Mouse (Mus musculus) G1E-ER4 (cell line): Measurements from ENCODE around the gene Brca2. TPM values are rescaled to one million over a fixed set of nuclear protein-coding genes. Genes with fewer than 3 reads are reported as not detected.

Experiments used
- GATA1 ChIP-seq: IDR thresholded peaks from one replicate; pipeline ENCODE4 v1.8.0; 2012; ENCODE audit warnings: low read length, inconsistent platforms
- polyA plus RNA-seq: library from polyadenylated mRNA; stranded (reverse); fragments of >175 nt; gene quantifications from 2 replicates; pipeline ENCODE4 v1.2.3, GENCODE M21; 2012

The Brca2 gene
- polyA plus RNA-seq: 8.6 and 10.0 TPM in 2 replicates

DNA sequence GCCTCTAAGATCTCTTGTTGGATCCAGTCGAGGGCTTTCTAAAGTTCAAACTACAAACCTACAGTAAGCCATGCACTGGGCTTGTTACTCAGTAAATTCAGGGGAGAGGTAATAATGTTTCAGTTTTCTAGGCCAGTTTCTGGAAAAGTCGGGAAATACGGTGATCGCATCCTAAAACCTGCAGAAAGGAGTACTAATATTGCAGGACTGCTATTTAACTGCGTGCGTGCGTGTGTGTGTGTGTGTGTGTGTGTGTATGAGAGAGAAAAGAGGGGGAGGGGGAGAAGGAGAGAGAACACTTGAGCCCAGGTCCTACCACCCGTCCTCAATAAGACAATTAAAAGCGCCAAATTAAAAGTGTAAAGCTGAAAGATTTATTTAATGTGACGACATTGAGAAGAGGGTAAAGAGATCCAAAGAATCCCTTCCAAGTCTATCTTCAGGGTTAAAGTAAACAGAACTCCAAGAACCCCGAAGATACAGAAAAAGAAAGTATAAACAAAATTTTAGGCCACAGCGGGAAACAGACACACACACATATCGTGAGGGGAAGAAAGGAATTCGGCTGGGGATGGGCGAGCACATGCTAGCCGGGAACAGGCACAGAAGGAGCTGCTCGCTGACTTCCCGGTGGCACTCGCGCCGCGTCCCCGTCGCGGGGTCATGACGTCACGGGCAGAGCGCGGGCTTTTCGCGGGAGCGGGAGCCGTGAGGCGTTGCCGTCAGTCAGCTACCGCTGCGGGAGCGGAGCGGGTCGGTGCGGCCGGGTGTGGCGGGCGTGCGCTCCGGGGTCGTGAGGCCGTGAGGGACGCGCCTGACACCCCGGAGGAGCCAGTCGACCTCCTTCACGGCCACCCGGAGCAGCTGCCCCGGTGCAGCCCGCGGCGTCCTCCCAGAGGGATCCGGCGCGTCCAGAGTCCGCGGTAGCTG lies at the start of gene Brca2:
Gene Brca2, plus strand, starts transcription at position 694 of the 930 bp plus-strand sequence.
- TF ChIP-seq GATA1: no peak

DNA sequence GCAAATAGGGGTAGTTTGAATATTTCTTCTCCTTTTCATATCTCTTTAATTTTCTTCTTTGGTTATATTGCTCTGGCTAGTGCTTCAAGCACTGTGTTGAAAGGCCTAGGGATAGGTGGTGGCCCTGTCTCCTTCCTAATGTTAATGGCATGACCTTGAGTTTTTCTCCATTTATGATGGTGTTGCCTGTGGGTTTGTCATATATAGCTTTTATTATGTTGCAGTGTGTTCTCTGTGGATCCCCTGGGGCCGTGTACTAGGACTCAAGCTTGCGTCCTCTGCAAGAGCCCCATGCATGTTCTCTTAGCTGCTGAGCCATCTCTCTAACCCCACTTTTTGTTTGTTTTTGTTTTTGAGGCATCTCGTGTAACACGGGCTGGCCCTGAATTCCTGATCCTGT lies 45.1 kb upstream of the Brca2 start:
- TF ChIP-seq GATA1: no peak

DNA sequence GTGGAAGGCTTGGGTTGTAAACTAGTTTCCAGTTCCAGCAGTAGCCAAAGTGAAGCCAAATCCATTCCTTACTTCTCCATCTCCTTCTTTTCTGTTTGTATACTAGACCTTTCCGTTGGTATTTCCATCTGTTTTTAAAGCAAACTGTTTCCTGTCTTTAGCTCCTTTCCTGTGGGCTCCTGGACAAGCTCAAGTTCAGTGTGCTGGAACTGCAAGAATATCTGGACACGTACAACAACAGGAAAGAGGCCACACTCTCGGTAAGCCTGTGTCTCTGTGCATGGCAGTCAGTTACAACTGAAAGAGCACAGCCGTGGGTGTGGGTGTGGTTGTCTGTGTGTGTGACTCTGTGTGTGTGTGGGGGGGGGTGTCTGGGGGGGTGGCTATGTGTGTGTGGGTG lies 43.8 kb upstream of the Brca2 start:
- no peak for TF ChIP-seq GATA1

DNA sequence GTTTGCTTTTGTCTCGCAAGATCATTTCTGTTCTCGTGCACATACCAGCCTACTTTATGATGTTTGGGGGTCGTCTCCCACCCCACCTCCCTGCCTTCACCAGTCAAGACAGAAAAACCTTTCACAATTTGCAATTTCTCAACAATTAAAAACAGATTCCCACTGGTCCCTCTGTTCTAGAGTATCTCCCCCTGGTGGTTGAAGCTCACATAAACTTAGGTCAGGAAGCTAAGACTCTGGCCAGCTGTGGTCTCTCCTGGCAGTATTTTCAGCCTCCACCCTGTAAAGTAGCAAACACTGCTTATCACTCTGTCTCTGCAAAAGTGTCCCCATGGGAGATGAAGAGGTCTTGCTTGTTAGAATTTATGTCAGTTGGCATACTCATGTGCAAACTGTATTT lies 37.2 kb upstream of the Brca2 start:
- no peak for TF ChIP-seq GATA1

DNA sequence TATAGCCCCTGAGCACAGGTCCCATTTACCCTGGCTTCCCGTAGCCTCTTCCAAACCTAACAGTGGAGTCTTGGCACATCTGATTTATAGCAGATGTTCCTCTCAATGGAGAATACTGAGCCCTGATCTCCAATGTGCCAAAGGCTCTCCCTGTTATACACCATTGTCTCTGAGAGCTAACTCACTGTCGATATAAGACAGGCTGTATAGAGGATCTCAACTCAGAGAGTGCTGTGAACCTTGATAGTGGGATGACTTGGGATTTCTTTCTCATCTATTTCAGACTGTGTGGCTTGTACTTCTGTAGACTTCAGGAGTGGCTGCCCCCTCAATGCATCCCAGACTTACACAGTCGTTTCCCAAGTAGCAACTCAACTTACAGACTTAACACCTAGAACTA lies 32.1 kb upstream of the Brca2 start:
- no peak for TF ChIP-seq GATA1

DNA sequence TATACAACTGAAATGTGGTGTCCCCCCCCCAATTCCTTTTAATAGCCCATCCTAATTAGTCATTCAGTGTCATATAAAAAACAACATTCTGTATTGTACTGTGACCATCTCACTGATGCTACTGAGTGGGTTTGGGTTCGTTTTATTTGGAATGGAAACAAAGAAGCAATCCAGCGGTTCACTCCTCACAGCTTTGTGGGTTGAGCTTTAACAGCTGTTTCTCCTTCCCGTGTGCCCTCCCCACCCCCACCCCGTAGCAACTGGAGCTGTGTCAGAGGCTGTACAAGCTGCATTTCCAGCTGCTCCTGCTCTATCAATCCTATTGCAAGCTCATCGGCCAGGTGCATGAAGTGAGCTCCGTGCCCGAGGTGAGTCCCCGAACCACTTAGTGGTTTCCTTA lies 31.6 kb upstream of the Brca2 start:
- TF ChIP-seq GATA1: no peak

DNA sequence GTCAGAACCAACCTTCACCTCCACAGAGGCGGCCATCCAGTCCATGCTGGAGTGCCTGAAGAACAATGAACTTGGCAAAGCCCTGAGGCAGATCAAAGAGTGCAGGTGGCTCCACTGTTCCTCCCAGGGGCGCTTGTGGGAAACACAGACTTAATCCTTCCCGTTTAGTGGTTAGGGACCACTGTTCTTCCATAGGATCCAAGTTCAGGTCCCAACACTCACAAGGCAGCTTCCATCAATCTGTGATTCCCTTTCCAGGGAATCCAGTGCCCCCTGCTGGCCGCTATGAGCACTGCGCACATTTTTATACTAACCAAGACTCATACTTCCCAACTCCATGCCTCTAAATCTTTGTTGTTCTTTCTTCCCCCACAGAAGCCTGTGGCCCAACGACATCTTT lies 26.6 kb upstream of the Brca2 start:
- TF ChIP-seq GATA1: no peak

DNA sequence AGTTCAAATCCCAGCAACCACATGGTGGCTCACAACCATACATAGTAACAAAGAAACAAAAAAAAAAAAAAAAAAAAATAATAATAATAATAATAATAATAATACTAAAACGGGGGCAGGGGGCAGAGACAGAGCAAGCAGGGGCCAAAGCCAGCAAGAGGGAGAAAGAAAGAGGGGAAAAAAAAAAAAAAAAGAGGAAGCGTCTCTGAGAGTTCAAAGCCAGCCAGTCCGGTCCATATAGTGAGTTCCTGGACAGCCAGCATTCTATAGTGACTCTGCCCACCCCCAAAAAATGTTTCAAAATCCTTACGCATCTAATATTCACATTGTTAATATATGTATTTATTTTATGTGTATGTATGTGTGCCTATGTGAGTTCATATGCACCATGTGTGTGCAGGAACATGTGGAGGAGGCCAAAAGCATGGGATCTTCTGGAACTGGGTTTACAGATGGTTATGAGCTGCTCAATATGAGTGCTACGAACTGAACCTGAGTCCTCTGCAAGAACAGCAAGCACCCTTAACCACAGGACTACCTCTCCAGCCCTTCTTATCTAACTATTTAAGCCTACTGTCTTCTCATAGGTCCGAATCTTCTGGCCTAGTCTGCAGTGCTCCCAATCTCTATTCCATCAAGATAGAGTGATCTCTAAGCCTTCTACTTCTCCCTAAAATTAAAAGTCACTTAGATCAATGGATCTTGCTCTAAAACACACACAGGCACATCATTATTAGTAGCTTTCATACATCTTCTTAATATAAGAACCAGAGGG lies 11.8 kb upstream of the Brca2 start:
- TF ChIP-seq GATA1: no peak

DNA sequence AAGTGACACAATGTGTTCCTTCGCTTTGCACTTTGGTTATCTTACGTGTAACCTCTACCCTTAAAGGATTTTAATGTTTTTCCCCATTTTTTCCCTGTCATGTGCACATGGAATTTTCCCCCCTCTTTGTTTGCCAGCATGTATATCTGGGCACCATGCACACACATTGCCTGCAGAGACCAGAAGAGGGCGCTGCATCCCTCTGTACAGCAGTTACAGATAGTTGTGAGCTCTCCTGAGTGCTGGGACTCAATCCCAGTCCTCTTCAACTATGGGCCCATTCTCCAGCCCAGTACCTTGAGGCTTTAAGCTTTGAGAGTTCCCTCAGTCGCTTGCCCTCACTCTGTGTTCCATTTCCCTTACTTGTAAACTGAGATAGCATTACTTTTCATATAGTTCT lies 9.2 kb upstream of the Brca2 start:
- TF ChIP-seq GATA1: no peak

DNA sequence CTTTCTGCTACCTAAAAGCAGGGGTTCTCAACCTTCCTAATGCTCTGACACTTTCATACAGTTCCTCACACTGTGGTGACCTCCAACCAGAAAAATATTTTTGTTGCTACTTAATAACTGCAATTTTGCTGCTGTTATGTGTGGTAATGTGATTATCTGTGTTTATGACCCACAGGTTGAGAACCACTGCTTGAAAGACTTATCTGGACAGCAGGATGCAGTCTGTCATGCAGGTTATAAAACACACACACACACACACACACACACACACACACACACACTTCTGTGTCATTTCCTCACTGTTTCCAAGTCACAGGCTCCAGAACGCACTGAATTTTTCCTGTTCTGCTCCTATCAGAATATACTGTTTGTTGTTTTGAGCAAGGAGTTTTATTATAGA lies 8.4 kb upstream of the Brca2 start:
- TF ChIP-seq GATA1: no peak

DNA sequence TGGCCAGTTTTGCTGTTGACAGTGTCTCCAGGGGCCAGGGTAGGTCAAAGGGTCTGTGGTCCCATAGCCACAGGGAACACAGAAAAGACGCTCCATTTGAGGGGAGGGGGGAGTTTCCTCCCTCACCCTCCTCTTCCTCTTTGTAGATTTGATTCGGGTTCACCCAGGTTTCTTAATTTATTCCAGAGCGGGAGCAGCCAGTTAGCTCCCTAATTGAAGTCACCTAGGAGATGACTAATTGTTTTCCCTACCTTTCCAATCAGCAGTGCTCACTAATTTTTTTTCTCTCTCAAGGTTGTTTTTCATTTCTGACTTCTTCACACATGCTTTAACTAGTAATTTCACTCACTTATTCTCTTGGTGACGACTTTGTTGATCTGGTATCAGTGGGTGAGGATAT lies 4.4 kb upstream of the Brca2 start, which contains the start of gene Zar1l:
Gene Zar1l, minus strand, starts transcription at position 101 of the 400 bp plus-strand sequence.
- TF ChIP-seq GATA1: no peak

DNA sequence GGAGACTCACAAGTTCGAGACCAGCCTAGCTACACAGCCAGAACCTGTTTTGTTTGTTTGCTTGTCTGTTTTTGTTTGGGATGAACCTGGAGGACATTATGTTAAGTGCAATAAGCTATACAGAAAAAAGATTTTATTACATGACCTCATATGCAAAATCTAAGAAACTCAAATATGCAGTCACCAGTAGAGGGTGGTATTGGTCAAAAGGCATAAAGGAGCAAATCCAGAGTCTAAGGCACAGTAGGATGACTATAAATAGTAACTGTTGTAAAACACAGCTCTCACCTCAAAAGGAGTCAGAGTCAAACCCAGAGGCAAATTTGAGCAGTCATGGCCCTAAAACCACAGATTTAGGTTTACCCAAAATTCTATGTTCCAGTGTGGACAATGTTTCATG lies 2.9 kb upstream of the Brca2 start:
- no peak for TF ChIP-seq GATA1

DNA sequence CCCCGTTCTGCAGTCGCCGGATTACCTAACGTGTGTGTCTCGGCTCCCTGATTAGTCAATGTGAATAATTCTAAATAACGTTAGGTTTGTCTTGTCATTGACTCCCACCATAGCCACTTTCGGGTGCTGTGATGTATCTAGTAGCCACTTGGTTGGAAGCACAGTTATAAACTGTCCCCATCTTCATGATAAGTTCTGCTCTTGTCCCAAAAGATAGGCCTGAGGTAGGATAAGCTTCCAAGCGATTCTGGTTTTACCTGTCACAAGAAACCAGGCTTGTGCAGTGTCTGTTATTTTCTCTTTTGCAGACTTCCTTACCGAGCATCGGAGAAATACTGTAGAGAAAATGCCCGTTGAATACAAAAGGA lies 421 bp downstream of the Brca2 start:
- no peak for TF ChIP-seq GATA1

DNA sequence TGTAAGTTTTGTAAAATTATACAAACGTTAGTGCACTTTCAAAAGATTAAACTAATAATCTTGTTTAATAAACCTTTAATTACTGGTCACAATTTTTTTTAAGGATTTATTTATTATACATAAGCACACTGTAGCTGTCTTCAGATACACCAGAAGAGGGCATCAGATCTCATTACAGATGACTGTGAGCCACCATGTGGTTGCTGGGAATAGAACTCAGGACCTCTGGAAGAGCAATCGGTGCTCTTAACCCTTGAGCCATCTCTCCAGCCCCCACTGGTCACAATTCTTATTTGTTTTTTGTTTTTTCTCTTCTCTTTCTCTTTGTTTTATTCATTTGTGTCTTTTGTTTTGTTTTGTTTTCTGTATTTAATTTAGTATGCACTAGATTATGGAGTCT lies 2.8 kb downstream of the Brca2 start:
- TF ChIP-seq GATA1: no peak

DNA sequence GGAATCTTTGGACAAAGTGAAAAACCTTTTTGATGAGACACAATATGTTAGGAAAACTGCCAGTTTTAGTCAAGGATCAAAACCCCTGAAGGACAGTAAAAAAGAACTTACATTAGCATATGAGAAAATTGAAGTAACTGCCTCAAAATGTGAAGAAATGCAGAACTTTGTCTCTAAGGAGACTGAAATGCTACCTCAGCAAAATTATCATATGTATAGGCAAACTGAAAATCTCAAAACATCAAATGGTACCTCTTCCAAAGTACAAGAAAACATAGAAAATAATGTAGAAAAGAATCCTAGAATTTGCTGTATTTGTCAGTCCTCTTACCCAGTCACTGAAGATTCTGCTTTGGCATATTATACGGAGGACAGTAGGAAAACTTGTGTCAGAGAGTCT lies 18.9 kb downstream of the Brca2 start:
- no peak for TF ChIP-seq GATA1

DNA sequence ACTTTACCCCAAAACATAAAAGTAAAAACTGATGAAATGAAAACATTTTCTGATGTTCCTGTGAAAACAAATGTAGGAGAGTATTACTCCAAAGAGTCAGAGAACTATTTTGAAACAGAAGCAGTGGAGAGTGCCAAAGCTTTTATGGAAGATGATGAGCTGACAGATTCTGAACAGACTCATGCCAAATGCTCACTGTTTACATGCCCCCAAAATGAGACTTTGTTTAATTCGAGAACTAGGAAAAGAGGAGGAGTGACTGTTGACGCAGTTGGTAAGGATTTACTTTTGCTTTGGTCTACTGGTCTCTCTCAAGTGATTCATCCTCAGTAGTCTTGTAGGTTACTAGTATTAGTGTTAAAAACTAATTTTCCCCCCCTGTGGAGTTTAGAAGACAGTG lies 20.8 kb downstream of the Brca2 start:
- no peak for TF ChIP-seq GATA1

DNA sequence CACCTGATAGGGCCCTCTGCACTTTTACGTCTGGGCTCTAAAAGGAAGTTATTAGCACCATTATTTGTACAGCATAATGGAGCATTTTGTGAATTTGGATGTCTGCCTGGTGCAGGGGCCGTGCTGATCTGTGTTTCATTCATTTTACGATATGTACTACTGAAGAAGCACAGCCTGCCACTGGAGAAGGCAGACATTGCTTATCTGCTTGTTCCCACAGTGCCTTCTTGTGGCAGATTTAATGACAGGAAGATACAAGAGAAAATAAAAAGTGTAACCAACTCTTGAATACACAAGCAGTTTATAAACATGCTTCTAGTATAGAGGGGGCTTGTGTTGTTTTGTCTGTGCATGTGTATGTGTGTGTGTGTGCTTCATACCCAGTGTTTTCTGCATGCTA lies 29.2 kb downstream of the Brca2 start:
- no peak for TF ChIP-seq GATA1
